Mouse (Mus musculus): ENCODE data around the gene Hist1h2ad. TPM values are rescaled to one million over a fixed set of nuclear protein-coding genes. Genes with fewer than 3 reads are reported as not detected.
"Not testable (repeated sequence)": the region's sequence is repeated elsewhere in the genome, so short reads cannot be mapped to it uniquely, and the experiment has no call there.

The Hist1h2ad gene
- polyA plus RNA-seq, 1 experiment, result 76.8 TPM

DNA sequence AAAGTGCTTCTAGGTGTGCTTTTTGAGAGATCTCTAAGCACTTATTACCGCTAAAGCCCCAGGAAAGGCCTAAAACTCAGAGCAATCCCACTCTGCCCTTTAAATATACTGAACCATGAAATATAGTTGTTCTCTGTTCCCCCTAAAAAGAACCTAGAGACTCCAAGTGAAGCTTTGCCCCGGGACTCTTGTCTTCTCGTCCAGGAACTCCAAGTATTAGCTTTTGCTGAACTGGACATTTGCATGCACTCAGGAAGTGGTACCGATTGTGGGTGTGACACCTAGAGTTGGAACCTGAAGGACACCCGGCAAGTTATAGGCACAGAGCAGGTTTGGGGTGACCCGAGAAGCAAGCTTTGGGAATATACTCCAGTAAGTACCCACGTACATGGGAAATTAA, 17.0 kb downstream of the Hist1h2ad start:
- peaks cover 5% of the 10 kb centered on the region for H3K4me1 ChIP-seq (replicated peaks; ENCODE audit: control insufficient read depth, insufficient read depth, low read length)
- no peaks in the 10 kb centered on the region for H3K36me3 ChIP-seq (ENCODE audit: control insufficient read depth, insufficient read depth, low read length)
- DNase-seq, result no peak
- H3K4me3 ChIP-seq (ENCODE audit: control insufficient read depth, insufficient read depth, low read length), result no peak overlapping the region
- no peak for TF ChIP-seq CTCF (IDR thresholded peaks at IDR 0.05; ENCODE audit: borderline replicate concordance, control insufficient read depth, extremely low read depth, insufficient read depth, low read length, poor library complexity)
- no peak for TF ChIP-seq POLR2A (IDR thresholded peaks at IDR 0.05; ENCODE audit: control insufficient read depth, extremely low read depth, insufficient read depth, low read length, poor library complexity)
- no peak overlapping the region for H3K27ac ChIP-seq (ENCODE audit: control insufficient read depth, insufficient read depth, low read length)
- 96% methylated on average over 7 of the region's 7 CpGs for WGBS
- no peaks in the 10 kb centered on the region for H3K27me3 ChIP-seq (ENCODE audit: control insufficient read depth, insufficient read depth, low read length)

DNA sequence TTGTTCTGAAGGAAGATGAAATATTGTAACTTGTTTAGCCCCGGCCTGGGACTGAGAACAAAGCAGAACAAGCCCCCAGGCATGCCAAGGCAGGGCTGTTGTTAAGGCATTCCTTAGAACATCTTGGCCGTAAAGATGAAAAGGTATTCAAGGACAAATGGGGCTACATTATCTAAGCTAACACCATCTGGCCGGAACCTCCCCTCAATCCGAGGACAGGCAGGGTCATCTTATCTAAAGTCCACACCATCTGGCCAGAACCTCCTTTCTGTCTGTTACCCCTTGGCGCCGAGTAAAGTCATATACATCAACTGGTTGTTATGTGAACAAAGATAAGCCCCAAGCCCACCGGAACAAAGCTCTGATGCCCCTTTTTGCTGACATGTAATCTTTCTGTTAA, 17.7 kb downstream of the Hist1h2ad start:
- not testable (repeated sequence) for H3K4me1 ChIP-seq (replicated peaks; ENCODE audit: control insufficient read depth, insufficient read depth, low read length); DNase-seq; H3K27me3 ChIP-seq (ENCODE audit: control insufficient read depth, insufficient read depth, low read length); H3K4me3 ChIP-seq (ENCODE audit: control insufficient read depth, insufficient read depth, low read length); H3K36me3 ChIP-seq (ENCODE audit: control insufficient read depth, insufficient read depth, low read length); H3K27ac ChIP-seq (ENCODE audit: control insufficient read depth, insufficient read depth, low read length)
- WGBS, result 98% methylated on average over 7 of the region's 7 CpGs

DNA sequence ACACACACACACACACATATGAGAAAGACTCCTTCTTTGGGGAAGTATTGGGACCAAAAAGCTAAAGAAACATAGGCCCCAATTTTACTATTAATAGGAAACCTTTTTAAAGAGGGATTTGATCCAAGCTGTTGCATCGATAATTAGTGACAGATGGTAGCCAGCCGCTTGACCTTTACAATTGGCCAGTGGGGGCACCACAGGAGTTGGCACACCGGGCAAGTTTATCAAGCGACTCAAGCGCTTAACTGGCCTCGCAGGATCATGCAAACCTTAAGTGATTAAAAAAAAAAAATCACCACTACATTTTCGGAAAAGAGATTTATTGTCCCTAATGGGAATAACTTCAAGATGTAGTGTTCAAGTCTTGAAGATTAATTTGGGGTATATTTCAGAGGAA, 18.4 kb downstream of the Hist1h2ad start:
- Histone ChIP-seq H3K4me1 (replicated peaks; ENCODE audit: control insufficient read depth, insufficient read depth, low read length) (peaks cover 2% of the 10 kb centered on the region), H3K36me3 (ENCODE audit: control insufficient read depth, insufficient read depth, low read length) (no peaks in the 10 kb centered on the region), H3K27me3 (ENCODE audit: control insufficient read depth, insufficient read depth, low read length) (no peaks in the 10 kb centered on the region), H3K4me3 (ENCODE audit: control insufficient read depth, insufficient read depth, low read length) (no peak overlapping the region), H3K27ac (ENCODE audit: control insufficient read depth, insufficient read depth, low read length) (no peak overlapping the region)
- TF ChIP-seq POLR2A (IDR thresholded peaks at IDR 0.05; ENCODE audit: control insufficient read depth, extremely low read depth, insufficient read depth, low read length, poor library complexity) (no peak), CTCF (IDR thresholded peaks at IDR 0.05; ENCODE audit: borderline replicate concordance, control insufficient read depth, extremely low read depth, insufficient read depth, low read length, poor library complexity) (no peak)
- DNase-seq, result no peak
- 76% methylated on average over 7 of the region's 7 CpGs for WGBS

DNA sequence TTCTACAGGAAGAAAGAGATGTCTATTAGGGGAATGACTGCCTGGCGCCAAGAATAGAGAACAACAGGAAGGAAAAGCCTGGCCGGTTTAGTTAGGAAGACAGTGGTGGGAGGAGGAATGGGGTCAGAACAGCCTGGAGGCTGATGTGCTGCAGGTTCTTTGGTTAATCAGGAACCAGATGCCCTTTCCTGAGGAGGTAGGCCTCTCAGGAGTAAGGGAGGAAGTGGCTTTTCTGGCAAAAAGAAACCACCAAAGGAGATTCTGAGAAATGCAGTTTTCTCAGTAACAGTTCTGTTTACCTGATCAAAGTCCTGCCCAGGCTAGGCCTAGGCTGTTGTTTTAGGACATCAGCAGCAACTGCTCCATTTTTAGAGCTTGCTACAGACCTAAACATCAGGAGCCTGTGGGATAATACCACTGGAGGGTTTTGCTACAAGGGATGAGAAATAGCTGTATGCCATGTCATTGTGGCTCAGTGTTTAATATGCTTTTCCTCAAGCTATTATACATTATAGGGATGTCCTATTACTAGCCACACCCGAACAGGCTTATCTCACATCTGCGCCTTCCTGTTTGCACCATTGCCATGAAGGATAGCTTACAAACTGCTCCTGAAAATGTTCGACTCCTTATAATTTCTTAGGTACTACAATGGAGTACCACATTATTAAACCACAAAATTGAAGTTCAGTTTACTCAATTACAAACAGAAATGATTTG, 19.0 kb downstream of the Hist1h2ad start:
- Histone ChIP-seq H3K36me3 (ENCODE audit: control insufficient read depth, insufficient read depth, low read length) (no peaks in the 10 kb centered on the region), H3K4me3 (ENCODE audit: control insufficient read depth, insufficient read depth, low read length) (no peak overlapping the region), H3K4me1 (replicated peaks; ENCODE audit: control insufficient read depth, insufficient read depth, low read length) (peaks cover 2% of the 10 kb centered on the region), H3K27ac (ENCODE audit: control insufficient read depth, insufficient read depth, low read length) (no peak overlapping the region), H3K27me3 (ENCODE audit: control insufficient read depth, insufficient read depth, low read length) (no peaks in the 10 kb centered on the region)
- DNase-seq, result no peak
- 12% methylated on average over 5 of the region's 5 CpGs for WGBS
- TF ChIP-seq POLR2A (IDR thresholded peaks at IDR 0.05; ENCODE audit: control insufficient read depth, extremely low read depth, insufficient read depth, low read length, poor library complexity) (no peak), CTCF (IDR thresholded peaks at IDR 0.05; ENCODE audit: borderline replicate concordance, control insufficient read depth, extremely low read depth, insufficient read depth, low read length, poor library complexity) (no peak)

DNA sequence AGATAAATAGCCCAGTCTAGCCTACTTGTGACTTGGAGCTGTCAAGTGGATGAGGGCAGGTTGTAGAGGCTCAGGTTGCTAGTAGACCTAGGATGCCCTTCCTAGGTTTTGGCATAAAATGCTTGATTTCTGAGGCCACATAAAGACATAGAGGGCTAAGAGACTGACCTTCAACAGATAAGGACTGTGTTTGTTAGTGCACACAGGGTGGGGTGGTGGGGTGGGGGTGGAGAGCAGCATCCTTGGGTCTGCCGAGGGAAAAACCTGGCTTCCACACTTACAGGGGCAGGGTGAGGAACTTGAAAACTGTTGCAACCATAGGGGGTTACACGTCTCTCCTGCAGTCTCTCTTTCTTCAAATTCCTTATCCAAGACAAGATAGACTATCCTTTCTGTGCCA, 21.0 kb downstream of the Hist1h2ad start:
- H3K4me1 ChIP-seq (replicated peaks; ENCODE audit: control insufficient read depth, insufficient read depth, low read length), result peaks cover 2% of the 10 kb centered on the region
- no peak for TF ChIP-seq CTCF (IDR thresholded peaks at IDR 0.05; ENCODE audit: borderline replicate concordance, control insufficient read depth, extremely low read depth, insufficient read depth, low read length, poor library complexity)
- no peak for TF ChIP-seq POLR2A (IDR thresholded peaks at IDR 0.05; ENCODE audit: control insufficient read depth, extremely low read depth, insufficient read depth, low read length, poor library complexity)
- no peak for DNase-seq
- no peaks in the 10 kb centered on the region for H3K36me3 ChIP-seq (ENCODE audit: control insufficient read depth, insufficient read depth, low read length)
- H3K27ac ChIP-seq (ENCODE audit: control insufficient read depth, insufficient read depth, low read length), result no peak overlapping the region
- H3K4me3 ChIP-seq (ENCODE audit: control insufficient read depth, insufficient read depth, low read length), result no peak overlapping the region
- WGBS, result 90% methylated on average over 2 of the region's 2 CpGs
- no peaks in the 10 kb centered on the region for H3K27me3 ChIP-seq (ENCODE audit: control insufficient read depth, insufficient read depth, low read length)

DNA sequence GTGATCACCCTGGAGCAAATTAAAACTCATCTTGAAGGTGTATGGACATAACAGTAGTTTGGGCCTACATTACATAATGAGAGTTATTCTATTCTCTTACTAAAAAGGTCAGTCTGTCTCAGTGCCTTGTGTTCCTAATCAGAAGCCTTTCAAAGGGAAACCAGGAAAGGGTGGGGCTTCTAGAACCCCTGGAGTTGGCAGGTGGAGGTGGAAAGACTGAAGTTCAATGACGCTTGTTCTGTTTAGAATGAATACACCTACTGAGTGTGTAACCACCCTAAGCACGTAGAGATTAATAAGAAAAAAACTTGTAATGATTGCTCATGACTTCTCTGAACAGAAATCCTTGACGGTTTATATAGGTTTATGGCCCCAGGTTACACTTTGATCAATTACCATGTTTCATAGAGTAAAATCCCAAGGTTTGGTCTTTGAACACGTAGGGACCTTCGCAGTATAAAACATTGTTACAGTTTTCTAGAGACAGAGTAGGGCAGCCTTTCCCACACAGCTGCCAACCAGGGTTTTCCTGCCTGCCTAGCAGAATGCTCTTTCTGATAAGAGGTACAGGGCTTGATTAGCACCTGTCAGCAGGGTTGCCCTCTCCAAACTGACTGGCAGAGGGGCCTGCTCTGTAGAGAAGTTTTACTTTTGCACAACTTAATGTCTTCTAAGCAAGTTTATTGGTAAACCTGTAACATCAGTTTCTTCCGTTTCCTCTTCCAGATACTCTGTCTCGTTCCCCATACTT, 21.6 kb downstream of the Hist1h2ad start:
- no peaks in the 10 kb centered on the region for H3K36me3 ChIP-seq (ENCODE audit: control insufficient read depth, insufficient read depth, low read length)
- H3K27me3 ChIP-seq (ENCODE audit: control insufficient read depth, insufficient read depth, low read length), result no peaks in the 10 kb centered on the region
- no peak for DNase-seq
- no peak overlapping the region for H3K27ac ChIP-seq (ENCODE audit: control insufficient read depth, insufficient read depth, low read length)
- TF ChIP-seq CTCF (IDR thresholded peaks at IDR 0.05; ENCODE audit: borderline replicate concordance, control insufficient read depth, extremely low read depth, insufficient read depth, low read length, poor library complexity) (no peak), POLR2A (IDR thresholded peaks at IDR 0.05; ENCODE audit: control insufficient read depth, extremely low read depth, insufficient read depth, low read length, poor library complexity) (no peak)
- no peak overlapping the region for H3K4me3 ChIP-seq (ENCODE audit: control insufficient read depth, insufficient read depth, low read length)
- H3K4me1 ChIP-seq (replicated peaks; ENCODE audit: control insufficient read depth, insufficient read depth, low read length), result peaks cover 2% of the 10 kb centered on the region
- 79% methylated on average over 7 of the region's 7 CpGs for WGBS
